Mouse (Mus musculus): Measurements from ENCODE around the gene Fabp7. TPM values are rescaled to one million over a fixed set of nuclear protein-coding genes. Genes with fewer than 3 reads are reported as not detected.

Fabp7 gene
- polyA plus RNA-seq, 1 experiment from 2014 or later = 1,407 TPM

DNA sequence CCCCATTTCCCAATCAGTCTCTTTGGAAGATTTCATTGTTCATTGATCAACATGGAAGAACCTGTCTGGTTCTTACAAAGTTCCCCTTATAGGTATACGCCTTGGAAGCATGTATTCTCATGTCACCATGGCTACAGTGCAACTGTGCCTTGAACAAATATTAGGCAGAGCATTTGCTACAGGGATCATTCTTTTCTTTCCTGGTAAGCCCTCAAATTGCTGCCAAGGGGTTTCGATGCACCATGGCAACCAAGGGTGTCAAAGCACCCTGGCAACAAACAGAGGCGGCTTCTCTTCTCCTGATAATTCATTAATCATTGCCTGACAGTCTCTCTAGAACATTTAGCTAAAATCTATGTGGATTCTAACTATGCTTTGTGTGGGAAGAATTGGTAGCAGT is 37.8 kb downstream of the Fabp7 start:
- 5% methylated on average over 3 of the region's 3 CpGs for WGBS
- H3K4me1 ChIP-seq (replicated peaks; ENCODE audit: control insufficient read depth, insufficient read depth, low read length) = peaks cover 4% of the 10 kb centered on the region
- no peaks in the 10 kb centered on the region for H3K36me3 ChIP-seq (ENCODE audit: control insufficient read depth, insufficient read depth)
- no peaks in the 10 kb centered on the region for H3K9me3 ChIP-seq (ENCODE audit: control insufficient read depth, low read length)
- no peak overlapping the region for H3K9ac ChIP-seq (replicated peaks; ENCODE audit: low read depth, low read length)
- no peak overlapping the region for H3K4me3 ChIP-seq (replicated peaks; ENCODE audit: low read length)
- peak overlapping the region; percentile 69 for H3K27ac ChIP-seq (ENCODE audit: low read length)
- peak; percentile 94 for ATAC-seq
- no peak overlapping the region for H3K4me2 ChIP-seq (ENCODE audit: low read length)
- H3K27me3 ChIP-seq (replicated peaks; ENCODE audit: control insufficient read depth, insufficient read depth, low read length) = no peaks in the 10 kb centered on the region

- ATAC-seq = peak; percentile 90
Measured at GRCm38 (mm10) chr10:57828649-57829048, 44.0 kb downstream of the Fabp7 start.

GRCm38 (mm10) chr10:57829621-57830020 is 44.9 kb downstream of the Fabp7 start:
- no peak overlapping the region for H3K4me2 ChIP-seq (ENCODE audit: low read length)
- H3K4me3 ChIP-seq (replicated peaks; ENCODE audit: low read length) = no peak overlapping the region
- H3K27me3 ChIP-seq (replicated peaks; ENCODE audit: control insufficient read depth, insufficient read depth, low read length) = no peaks in the 10 kb centered on the region
- no peak overlapping the region for H3K9ac ChIP-seq (replicated peaks; ENCODE audit: low read depth, low read length)
- H3K27ac ChIP-seq (ENCODE audit: low read length) = no peak overlapping the region
- no peaks in the 10 kb centered on the region for H3K4me1 ChIP-seq (replicated peaks; ENCODE audit: control insufficient read depth, insufficient read depth, low read length)
- H3K9me3 ChIP-seq (ENCODE audit: control insufficient read depth, low read length) = no peaks in the 10 kb centered on the region
- ATAC-seq = no peak
- WGBS = 76% methylated on average over 3 of the region's 3 CpGs
- no peaks in the 10 kb centered on the region for H3K36me3 ChIP-seq (ENCODE audit: control insufficient read depth, insufficient read depth)

More at GRCm38 (mm10) chr10:57828649-57829048, 44.0 kb downstream of the Fabp7 start:
- Histone ChIP-seq H3K4me1 (replicated peaks; ENCODE audit: control insufficient read depth, insufficient read depth, low read length) (no peaks in the 10 kb centered on the region), H3K27ac (ENCODE audit: low read length) (no peak overlapping the region), H3K9me3 (ENCODE audit: control insufficient read depth, low read length) (no peaks in the 10 kb centered on the region), H3K4me2 (ENCODE audit: low read length) (no peak overlapping the region), H3K9ac (replicated peaks; ENCODE audit: low read depth, low read length) (no peak overlapping the region), H3K4me3 (replicated peaks; ENCODE audit: low read length) (no peak overlapping the region), H3K36me3 (ENCODE audit: control insufficient read depth, insufficient read depth) (no peaks in the 10 kb centered on the region), H3K27me3 (replicated peaks; ENCODE audit: control insufficient read depth, insufficient read depth, low read length) (no peaks in the 10 kb centered on the region)
- WGBS = 9% methylated on average over 5 of the region's 5 CpGs

DNA sequence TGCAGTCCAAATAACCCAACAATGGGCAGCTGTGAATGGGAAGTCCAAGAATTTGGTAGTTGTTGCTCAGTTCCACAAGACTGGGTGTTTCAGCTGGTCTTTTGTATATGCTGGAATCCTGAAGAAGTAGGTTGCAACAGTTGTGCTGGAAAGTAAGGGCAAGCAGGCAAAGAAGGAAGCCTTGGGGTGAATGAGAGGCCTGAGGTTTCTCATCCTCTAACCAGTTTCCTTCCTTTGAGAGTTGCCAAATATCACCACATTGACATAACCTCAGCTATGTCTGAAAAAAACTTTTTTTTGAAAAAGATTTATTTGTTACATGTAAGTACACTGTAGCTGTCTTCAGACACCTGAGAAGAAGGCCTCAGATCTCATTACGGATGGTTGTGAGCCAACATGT is 50.4 kb downstream of the Fabp7 start:
- H3K27ac ChIP-seq (ENCODE audit: low read length) = no peak overlapping the region
- H3K36me3 ChIP-seq (ENCODE audit: control insufficient read depth, insufficient read depth) = no peaks in the 10 kb centered on the region
- no peak overlapping the region for H3K4me2 ChIP-seq (ENCODE audit: low read length)
- H3K27me3 ChIP-seq (replicated peaks; ENCODE audit: control insufficient read depth, insufficient read depth, low read length) = no peaks in the 10 kb centered on the region
- no peak for ATAC-seq
- H3K4me3 ChIP-seq (replicated peaks; ENCODE audit: low read length) = no peak overlapping the region
- no peak overlapping the region for H3K9ac ChIP-seq (replicated peaks; ENCODE audit: low read depth, low read length)
- H3K9me3 ChIP-seq (ENCODE audit: control insufficient read depth, low read length) = no peaks in the 10 kb centered on the region
- 97% methylated on average over 1 of the region's 1 CpGs for WGBS
- H3K4me1 ChIP-seq (replicated peaks; ENCODE audit: control insufficient read depth, insufficient read depth, low read length) = no peaks in the 10 kb centered on the region

DNA sequence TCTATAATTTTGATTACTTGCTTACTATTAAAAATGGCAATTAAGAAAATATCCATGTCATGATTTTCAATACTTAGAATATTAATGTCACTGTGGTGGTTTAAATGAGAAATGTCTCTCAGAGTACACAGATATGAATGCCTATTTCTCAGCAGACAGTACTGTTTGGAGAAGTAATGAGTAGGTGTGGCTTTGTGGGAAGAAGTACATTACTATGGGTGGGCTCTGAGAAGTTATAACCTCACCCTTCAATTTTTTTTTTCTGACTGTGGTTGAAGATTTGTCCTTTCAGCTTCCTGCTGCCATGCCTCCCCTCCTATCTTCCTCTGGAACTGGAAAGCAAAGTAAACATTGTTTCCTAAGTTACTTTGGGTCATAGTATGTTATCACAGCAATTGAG is 51.3 kb downstream of the Fabp7 start:
- no peak for ATAC-seq
- H3K9ac ChIP-seq (replicated peaks; ENCODE audit: low read depth, low read length) = no peak overlapping the region
- H3K4me2 ChIP-seq (ENCODE audit: low read length) = no peak overlapping the region
- no peaks in the 10 kb centered on the region for H3K27me3 ChIP-seq (replicated peaks; ENCODE audit: control insufficient read depth, insufficient read depth, low read length)
- no peaks in the 10 kb centered on the region for H3K36me3 ChIP-seq (ENCODE audit: control insufficient read depth, insufficient read depth)
- no peak overlapping the region for H3K4me3 ChIP-seq (replicated peaks; ENCODE audit: low read length)
- H3K4me1 ChIP-seq (replicated peaks; ENCODE audit: control insufficient read depth, insufficient read depth, low read length) = no peaks in the 10 kb centered on the region
- H3K27ac ChIP-seq (ENCODE audit: low read length) = no peak overlapping the region
- H3K9me3 ChIP-seq (ENCODE audit: control insufficient read depth, low read length) = no peaks in the 10 kb centered on the region

Other genes with a start within 250 kb of the Fabp7 start
- 2.2 and 2.7 TPM in 2 replicates for gene Pkib, start 152.9 kb upstream of the Fabp7 start, polyA plus RNA-seq (2015; fragmentation: Nextera tagmentation; extraction: Ambion mirVana)
- 17.3 and 19.5 TPM in 2 replicates for gene Smpdl3a, start 9.5 kb downstream of the Fabp7 start, polyA plus RNA-seq (2015; fragmentation: Nextera tagmentation; extraction: Ambion mirVana)